Mouse (Mus musculus) gastrocnemius, adult 18-20 months (tissue): ENCODE data around the gene Cntn1. TPM values are rescaled to one million over a fixed set of nuclear protein-coding genes. Genes with fewer than 3 reads are reported as not detected.
"Not testable (repeated sequence)": the region's sequence is repeated elsewhere in the genome, so short reads cannot be mapped to it uniquely, and the experiment has no call there.

Experiments used
- DNase-seq: peaks from one replicate; pipeline ENCODE4 v3.0.0; 2021; ENCODE audit warnings: low spot score
- total RNA-seq, 2 experiments: library from RNA; stranded (reverse); gene quantifications; 2 replicates each; pipeline ENCODE4 v1.2.3; 2021

Gene Cntn1
- total RNA-seq, 2 experiments from 2014 or later, result 0.18 to 0.24 TPM

- DNase-seq, result no peak
Observed at GRCm38 (mm10) chr15:92268741-92269322, 217.9 kb downstream of the Cntn1 start.

GRCm38 (mm10) chr15:92271801-92272365 lies 220.9 kb downstream of the Cntn1 start:
- DNase-seq, result no peak

GRCm38 (mm10) chr15:92276826-92277225 lies 225.9 kb downstream of the Cntn1 start:
- no peak for DNase-seq

- no peak for DNase-seq
Observed at GRCm38 (mm10) chr15:92277984-92278383, 227.0 kb downstream of the Cntn1 start.

GRCm38 (mm10) chr15:92280966-92281365 lies 230.0 kb downstream of the Cntn1 start:
- no peak for DNase-seq

- no peak for DNase-seq
Observed at GRCm38 (mm10) chr15:92287616-92288015, 236.7 kb downstream of the Cntn1 start.

GRCm38 (mm10) chr15:92296479-92296878 lies 245.5 kb downstream of the Cntn1 start:
- no peak for DNase-seq

- DNase-seq, result no peak
Observed at GRCm38 (mm10) chr15:92302796-92303195, 251.8 kb downstream of the Cntn1 start.

GRCm38 (mm10) chr15:92304221-92304620 lies 253.3 kb downstream of the Cntn1 start:
- DNase-seq, result no peak

- no peak for DNase-seq
Observed at GRCm38 (mm10) chr15:92321959-92322358, 271.0 kb downstream of the Cntn1 start.

- DNase-seq, result no peak
Observed at GRCm38 (mm10) chr15:92327111-92327510, 276.1 kb downstream of the Cntn1 start.

- no peak for DNase-seq
Observed at GRCm38 (mm10) chr15:92340253-92340652, 289.3 kb downstream of the Cntn1 start.

GRCm38 (mm10) chr15:92341424-92341823 lies 290.5 kb downstream of the Cntn1 start:
- no peak for DNase-seq

- no peak for DNase-seq
Observed at GRCm38 (mm10) chr15:92344136-92344869, 293.3 kb downstream of the Cntn1 start.

GRCm38 (mm10) chr15:92347426-92347825 lies 296.5 kb downstream of the Cntn1 start:
- no peak for DNase-seq

GRCm38 (mm10) chr15:92347902-92348301 lies 296.9 kb downstream of the Cntn1 start:
- DNase-seq, result no peak

GRCm38 (mm10) chr15:92348453-92348852 lies 297.5 kb downstream of the Cntn1 start:
- not testable (repeated sequence) for DNase-seq

- no peak for DNase-seq
Observed at GRCm38 (mm10) chr15:92364153-92364552, 313.2 kb downstream of the Cntn1 start.

- no peak for DNase-seq
Observed at GRCm38 (mm10) chr15:92364592-92364991, 313.6 kb downstream of the Cntn1 start.
